Mouse (Mus musculus) embryonic facial prominence, embryonic 14.5 days (tissue): Measurements from ENCODE around the gene Chd8. TPM values are rescaled to one million over a fixed set of nuclear protein-coding genes. Genes with fewer than 3 reads are reported as not detected.
"Not testable (repeated sequence)": the region's sequence is repeated elsewhere in the genome, so short reads cannot be mapped to it uniquely, and the experiment has no call there.

Experiments
- ATAC-seq: fragments of 200-750 bp; cut with Nextera tagmentation; 2 replicates; pipeline ENCODE4 v1.8.0; 2017; ENCODE audit warnings: low read depth, moderate number of reproducible peaks, moderate TSS enrichment
- DNase-seq: peaks from one replicate; pipeline ENCODE4 v3.0.0-alpha.2; 2015; ENCODE audit warnings: low spot score
- H3K27ac ChIP-seq: fragments of 300-500 bp; sonication (generic); replicated peaks from 2 replicates; pipeline ENCODE4 v1.5.1; 2014; ENCODE audit warnings: low read depth, mild to moderate bottlenecking, low read length, moderate library complexity
- H3K27me3 ChIP-seq: fragments of 300-500 bp; sonication (generic); replicated peaks from 2 replicates; pipeline ENCODE4 v1.6.1; 2014; ENCODE audit warnings: low read length; ENCODE audit not compliant: control insufficient read depth, insufficient read depth
- H3K36me3 ChIP-seq: fragments of 300-500 bp; sonication (generic); 2 replicates; pipeline ENCODE4 v1.6.1; 2014; ENCODE audit warnings: low read length, mixed read lengths; ENCODE audit not compliant: control insufficient read depth, insufficient read depth
- H3K4me1 ChIP-seq: fragments of 300-500 bp; sonication (generic); 2 replicates; pipeline ENCODE4 v1.6.1; 2014; ENCODE audit warnings: antibody characterized with exemption, low read length; ENCODE audit not compliant: control insufficient read depth, insufficient read depth
- H3K4me2 ChIP-seq: fragments of 300-500 bp; sonication (generic); 2 replicates; pipeline ENCODE4 v1.6.1; 2014; ENCODE audit warnings: low read depth, mild to moderate bottlenecking, low read length, moderate library complexity, mixed read lengths
- H3K4me3 ChIP-seq: fragments of 300-500 bp; sonication (generic); 2 replicates; pipeline ENCODE4 v1.5.1; 2014; ENCODE audit warnings: low read depth, mild to moderate bottlenecking, low read length
- H3K9ac ChIP-seq: fragments of 300-500 bp; sonication (generic); 2 replicates; pipeline ENCODE4 v1.6.1; 2014; ENCODE audit warnings: low read depth, mild to moderate bottlenecking, low read length, moderate library complexity, mixed read lengths
- H3K9me3 ChIP-seq: fragments of 300-500 bp; sonication (generic); 2 replicates; pipeline ENCODE4 v1.6.1; 2016; ENCODE audit warnings: low read length; ENCODE audit not compliant: control insufficient read depth
- WGBS: fragments of 180-500 bp; shearing (Covaris S2); extraction: QIAGEN DNeasy Blood & Tissue Kit; methylation state at CpG from one replicate; pipeline ENCODE4 v1.1.7; 2014; 5-methylcytosine and 5-hydroxymethylcytosine counted together
- polyA plus RNA-seq: library from polyadenylated mRNA; unstranded; fragments of >200 nt; fragmentation: Nextera tagmentation; extraction: Ambion mirVana; gene quantifications from 2 replicates; pipeline ENCODE4 v1.2.1, GENCODE M21; 2014

Gene Chd8
- polyA plus RNA-seq: 35.5 and 42.9 TPM in 2 replicates

DNA sequence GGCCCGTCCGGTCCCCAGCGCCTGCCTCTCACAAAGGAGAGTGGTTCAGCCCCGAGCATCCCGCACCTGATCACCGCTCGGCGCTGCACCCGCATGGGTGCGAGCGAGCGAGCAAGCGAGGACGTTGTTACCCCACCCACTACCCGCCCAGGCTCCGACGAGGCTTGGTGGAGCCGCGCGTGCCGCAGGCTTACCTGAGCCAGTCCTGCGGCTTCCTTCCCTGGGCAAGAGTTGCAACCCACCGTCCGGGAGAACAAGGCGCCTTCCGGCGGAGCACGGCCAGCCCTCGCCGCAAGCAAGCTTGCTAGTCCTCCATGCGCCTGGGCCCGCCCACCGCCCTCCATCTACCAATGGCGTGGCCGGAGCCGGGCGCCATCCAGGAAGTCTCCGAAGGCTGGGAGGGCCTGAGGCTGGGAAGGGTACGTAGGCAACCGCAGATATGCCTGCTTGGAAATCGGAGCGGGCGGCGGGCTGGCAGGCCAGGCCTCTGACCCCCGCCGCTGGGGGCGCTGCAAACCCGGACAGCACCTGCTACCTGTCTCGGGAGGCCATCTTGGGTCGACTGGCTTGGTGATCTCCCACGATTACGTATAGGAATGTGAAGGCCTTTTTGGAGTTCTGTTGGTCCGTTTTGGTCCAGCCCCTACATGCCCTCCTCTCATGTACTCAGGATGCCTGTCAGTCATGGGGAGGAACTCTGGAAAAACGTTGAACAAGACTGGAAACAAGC lies at the start of gene Chd8:
Gene Chd8, minus strand, starts transcription at position 297 of the 730 bp plus-strand sequence.
- peak within 1 kb of the TSS; percentile 86 for H3K27ac ChIP-seq
- H3K36me3 ChIP-seq: peaks cover 6% of the 10 kb centered on the region; the same call in 1 of the 2 replicates
- peak within 1 kb of the TSS; percentile 61 for H3K4me3 ChIP-seq
- peak within 1 kb of the TSS; percentile 70 for H3K4me2 ChIP-seq
- WGBS: 0% methylated on average over 38 of the region's 54 CpGs
- H3K4me1 ChIP-seq: peaks cover 4% of the 10 kb centered on the region; the same call in 1 of the 2 replicates
- DNase-seq (peak; percentile 99), ATAC-seq (peak; percentile 100)
- H3K9me3 ChIP-seq: no peaks in the 10 kb centered on the region
- H3K27me3 ChIP-seq: no peaks in the 10 kb centered on the region
- H3K9ac ChIP-seq: peak within 1 kb of the TSS; percentile 67

GRCm38 (mm10) chr14:52306100-52306499 lies 48.5 kb upstream of the Chd8 start:
- no peak for ATAC-seq
- no peak for DNase-seq
- 90% methylated on average over 2 of the region's 2 CpGs for WGBS
- Histone ChIP-seq H3K27ac (no peak overlapping the region), H3K27me3 (no peaks in the 10 kb centered on the region), H3K4me2 (no peak overlapping the region), H3K9me3 (0 out of 2 replicates have a peak, but pooled peaks cover 4% of the 10 kb centered on the region), H3K4me1 (peaks cover 4% of the 10 kb centered on the region; the same call in 1 of the 2 replicates), H3K36me3 (peaks cover 23% of the 10 kb centered on the region), H3K9ac (no peak overlapping the region), H3K4me3 (no peak overlapping the region)

DNA sequence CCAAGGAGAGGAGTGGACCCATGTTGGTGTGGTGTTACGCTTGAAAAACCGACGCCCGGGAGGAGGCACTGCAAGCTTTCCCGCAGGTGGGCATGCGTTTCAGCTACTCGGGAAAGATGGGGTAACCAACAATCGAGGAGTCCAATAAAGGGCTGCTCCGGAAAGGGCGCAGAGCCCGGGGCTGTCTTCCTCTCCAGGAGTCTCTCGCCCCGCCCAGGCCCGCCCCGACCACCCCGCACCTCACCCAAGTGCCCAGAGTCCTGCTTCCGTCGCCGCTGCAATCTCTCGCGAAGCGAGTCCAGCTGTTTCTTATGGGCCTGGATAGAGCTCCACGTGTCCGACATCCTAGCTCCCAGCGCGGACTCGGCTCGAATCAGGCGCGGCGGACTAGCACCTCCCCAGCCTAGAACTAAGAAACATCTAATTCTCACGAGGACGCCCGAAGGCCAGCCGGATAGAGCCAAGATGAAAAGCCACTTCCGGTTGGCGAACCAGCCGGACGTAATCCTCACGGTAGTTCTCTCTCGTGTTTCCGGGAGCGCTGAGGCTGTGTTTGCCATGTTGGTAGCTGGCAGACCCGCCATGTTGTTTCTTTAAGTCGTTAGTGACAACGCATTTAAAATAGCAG lies 47.2 kb upstream of the Chd8 start, which contains the start of gene Mettl3:
Gene Mettl3, minus strand, starts transcription at position 485 of the 628 bp plus-strand sequence.
- Histone ChIP-seq H3K27me3 (no peaks in the 10 kb centered on the region), H3K4me3 (peak within 1 kb of the TSS; percentile 75), H3K36me3 (peaks cover 22% of the 10 kb centered on the region), H3K4me2 (peak within 1 kb of the TSS; percentile 82), H3K9me3 (no peaks in the 10 kb centered on the region), H3K27ac (peak within 1 kb of the TSS; percentile 95), H3K4me1 (peaks cover 4% of the 10 kb centered on the region; the same call in 1 of the 2 replicates), H3K9ac (peak within 1 kb of the TSS; percentile 74)
- DNase-seq (peak; percentile 99), ATAC-seq (peak; percentile 96)
- WGBS: under 1% methylated on average over 44 of the region's 46 CpGs

DNA sequence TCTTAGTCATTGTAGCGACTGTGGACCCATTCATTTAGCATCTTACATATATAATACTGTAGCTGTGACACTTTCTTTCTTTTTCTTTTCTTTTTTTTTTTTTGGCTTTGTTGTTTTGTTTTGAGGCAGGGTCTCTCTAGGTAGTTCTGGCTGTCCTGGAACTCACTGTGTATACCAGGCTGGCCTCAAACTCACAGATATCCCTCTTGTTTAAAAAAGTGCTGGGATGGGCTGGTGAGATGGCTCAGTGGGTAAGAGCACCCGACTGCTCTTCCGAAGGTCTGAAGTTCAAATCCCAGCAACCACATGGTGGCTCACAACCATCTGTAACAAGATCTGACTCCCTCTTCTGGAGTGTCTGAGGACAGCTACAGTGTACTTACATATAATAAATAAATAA lies 45.9 kb upstream of the Chd8 start:
- WGBS: 87% methylated on average over 3 of the region's 3 CpGs
- ATAC-seq, H3K4me2 ChIP-seq: not testable (repeated sequence)

GRCm38 (mm10) chr14:52295558-52296264 lies 38.1 kb upstream of the Chd8 start:
- Histone ChIP-seq H3K27ac (no peak overlapping the region), H3K36me3 (peaks cover 91% of the 10 kb centered on the region), H3K4me3 (no peak overlapping the region), H3K27me3 (no peaks in the 10 kb centered on the region), H3K4me2 (no peak overlapping the region), H3K4me1 (no peaks in the 10 kb centered on the region), H3K9ac (no peak overlapping the region), H3K9me3 (no peaks in the 10 kb centered on the region)
- WGBS: 71% methylated on average over 6 of the region's 6 CpGs
- peak; percentile 74 for DNase-seq
- peak; percentile 54; the same call in 1 of the 2 replicates for ATAC-seq

More for the DNA sequence above, 45.9 kb upstream of the Chd8 start:
- H3K9me3 ChIP-seq, H3K4me3 ChIP-seq, DNase-seq, H3K9ac ChIP-seq, H3K27me3 ChIP-seq, H3K27ac ChIP-seq, H3K4me1 ChIP-seq: not testable (repeated sequence)
- peaks cover 22% of the 10 kb centered on the region for H3K36me3 ChIP-seq

- Histone ChIP-seq H3K4me3 (no peak overlapping the region), H3K9ac (no peak overlapping the region), H3K27me3 (no peaks in the 10 kb centered on the region), H3K36me3 (peaks cover 40% of the 10 kb centered on the region), H3K27ac (no peak overlapping the region), H3K4me1 (peaks cover 8% of the 10 kb centered on the region), H3K9me3 (no peaks in the 10 kb centered on the region), H3K4me2 (no peak overlapping the region)
- 88% methylated on average over 3 of the region's 3 CpGs for WGBS
- DNase-seq (no peak), ATAC-seq (no peak)
Observed at GRCm38 (mm10) chr14:52284191-52284590, 26.6 kb upstream of the Chd8 start.

DNA sequence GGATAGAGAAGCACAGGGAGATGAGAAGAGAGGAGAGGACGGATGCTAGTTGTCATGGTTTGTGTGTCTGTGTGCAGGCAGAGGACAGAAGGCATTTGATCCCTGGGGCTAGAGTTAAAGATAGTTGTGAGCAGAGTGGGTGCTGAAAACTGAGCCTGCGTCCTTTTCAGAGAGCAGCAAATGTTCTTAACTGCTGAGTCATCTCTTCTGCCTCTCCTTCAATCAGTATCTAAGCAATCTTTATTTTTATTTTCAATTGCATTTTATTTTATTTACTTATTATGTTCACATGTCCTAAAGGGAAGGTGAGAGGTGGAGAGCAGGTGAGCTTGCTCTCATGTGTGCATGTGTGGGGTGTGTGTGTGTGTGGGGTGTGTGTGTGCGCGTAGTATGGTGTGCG lies 26.0 kb upstream of the Chd8 start:
- DNase-seq (no peak), ATAC-seq (no peak)
- Histone ChIP-seq H3K27me3 (no peaks in the 10 kb centered on the region), H3K36me3 (peaks cover 36% of the 10 kb centered on the region), H3K4me2 (no peak overlapping the region), H3K27ac (no peak overlapping the region), H3K4me1 (peaks cover 8% of the 10 kb centered on the region), H3K4me3 (no peak overlapping the region), H3K9me3 (no peaks in the 10 kb centered on the region), H3K9ac (no peak overlapping the region)
- 97% methylated on average over 5 of the region's 5 CpGs for WGBS

- peak overlapping the region; percentile 88 for H3K27ac ChIP-seq
- WGBS: 3% methylated on average over 16 of the region's 21 CpGs
- H3K9me3 ChIP-seq: no peaks in the 10 kb centered on the region
- H3K9ac ChIP-seq: peak overlapping the region; percentile 94
- peaks cover 11% of the 10 kb centered on the region for H3K4me1 ChIP-seq
- H3K36me3 ChIP-seq: peaks cover 9% of the 10 kb centered on the region
- peak overlapping the region; percentile 72 for H3K4me2 ChIP-seq
- H3K4me3 ChIP-seq: peak overlapping the region; percentile 91
- DNase-seq: no peak
- no peaks in the 10 kb centered on the region for H3K27me3 ChIP-seq
- peak; percentile 10; the same call in 1 of the 2 replicates for ATAC-seq
Observed at GRCm38 (mm10) chr14:52279747-52280120, 22.2 kb upstream of the Chd8 start.
